Mouse (Mus musculus) brain, adult 2 months (tissue): ENCODE data around the gene Gpc6.

Experiments used
- DNase-seq: peaks from one replicate; pipeline ENCODE4 v3.0.0; 2011; ENCODE audit warnings: low read depth, low spot score

Gpc6 gene

DNA sequence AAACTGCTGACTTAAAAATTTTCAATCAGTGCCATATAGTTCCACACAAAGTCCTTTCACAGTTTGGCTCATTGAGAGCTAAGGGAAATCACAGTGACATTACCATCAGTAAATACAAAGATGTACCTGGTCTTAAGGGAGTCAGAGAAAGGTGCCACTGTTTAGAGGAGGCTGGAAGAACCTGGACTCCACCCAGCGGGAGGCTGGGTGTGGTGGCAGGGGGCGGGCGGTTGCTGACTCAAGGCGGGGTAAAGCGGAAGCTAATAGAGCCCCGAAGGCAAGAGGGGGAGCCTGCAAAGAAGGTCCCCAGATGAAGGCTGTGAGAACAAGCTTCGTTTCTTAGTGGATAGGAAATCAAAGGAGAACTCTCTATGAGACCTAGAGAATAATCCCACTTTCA, 861.5 kb downstream of the Gpc6 start:
- no peak for DNase-seq

DNA sequence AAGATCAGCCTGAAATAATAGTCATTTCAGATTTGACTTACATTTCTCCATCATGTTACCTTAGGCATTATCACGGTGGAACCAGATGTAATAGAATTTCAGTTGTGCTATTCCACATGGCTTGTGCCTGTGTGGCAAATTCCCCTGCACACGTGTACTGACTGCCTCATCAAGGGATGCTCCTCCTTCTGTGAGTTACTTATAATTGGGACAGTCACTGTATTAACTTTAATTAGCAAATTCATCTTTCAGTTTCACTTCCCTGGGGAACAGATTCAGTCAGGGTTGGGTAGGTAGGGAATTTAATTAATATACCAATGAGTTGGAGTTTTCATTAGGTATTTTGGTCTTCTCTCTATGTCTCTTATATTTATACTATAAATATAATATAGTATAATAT, 869.8 kb downstream of the Gpc6 start:
- no peak for DNase-seq

DNA sequence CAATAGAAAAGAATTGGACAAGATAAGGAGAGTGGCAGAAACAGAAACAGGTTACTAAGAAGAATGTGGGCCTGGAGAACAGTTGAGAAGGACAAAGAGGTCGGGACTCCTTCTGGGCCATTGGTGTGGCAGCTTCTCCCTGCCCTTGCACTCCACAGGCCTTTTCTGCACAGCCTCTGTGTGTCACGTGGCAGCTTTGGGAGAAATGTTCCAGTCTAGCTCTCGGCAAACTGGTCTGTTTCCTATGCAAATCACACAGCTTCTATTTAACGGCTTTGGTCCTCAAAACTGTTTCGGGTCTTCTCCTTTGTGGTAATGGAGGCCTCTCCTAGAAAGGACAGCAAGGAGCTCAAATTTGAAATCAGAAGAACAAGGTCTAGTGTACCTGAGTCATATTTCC, 871.5 kb downstream of the Gpc6 start:
- DNase-seq = no peak

DNA sequence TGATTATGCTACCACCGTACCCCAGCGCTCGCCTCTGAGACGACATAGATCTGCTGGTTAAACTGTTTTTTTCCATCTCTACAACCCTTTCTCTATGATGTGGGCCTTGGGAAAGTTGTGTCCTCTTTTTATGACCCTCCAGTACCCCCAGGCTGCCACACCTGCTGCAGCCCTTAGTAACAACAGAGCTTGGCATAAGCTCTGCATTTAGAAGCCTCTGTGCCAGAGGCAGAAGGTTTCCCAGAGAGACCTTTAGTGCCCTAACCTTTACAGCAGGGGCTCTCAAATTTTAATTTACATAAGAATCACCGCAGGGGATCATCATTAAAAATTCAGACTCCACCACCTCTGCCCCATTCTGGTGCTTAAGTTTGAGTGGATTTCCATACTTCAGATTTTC, 875.3 kb downstream of the Gpc6 start:
- DNase-seq = no peak

DNA sequence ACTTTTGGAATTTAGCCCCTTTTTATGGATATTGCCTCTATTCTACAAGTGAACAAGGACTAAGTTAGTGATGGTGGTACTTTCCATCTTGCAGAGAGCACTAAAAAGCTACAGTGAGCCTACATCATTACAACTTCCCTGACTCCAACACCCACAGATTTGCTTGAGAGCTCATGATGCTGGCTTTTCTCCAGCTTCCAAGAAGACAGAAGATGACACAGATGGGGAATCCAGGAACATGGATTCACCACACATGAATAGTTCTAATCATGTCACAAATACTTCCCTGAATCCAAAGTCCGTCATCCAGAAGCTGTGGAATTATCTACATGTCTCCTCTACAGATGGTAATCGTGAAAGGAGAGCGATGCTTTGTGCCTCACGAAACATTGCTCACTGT, 882.7 kb downstream of the Gpc6 start:
- peak; percentile 36 for DNase-seq

DNA sequence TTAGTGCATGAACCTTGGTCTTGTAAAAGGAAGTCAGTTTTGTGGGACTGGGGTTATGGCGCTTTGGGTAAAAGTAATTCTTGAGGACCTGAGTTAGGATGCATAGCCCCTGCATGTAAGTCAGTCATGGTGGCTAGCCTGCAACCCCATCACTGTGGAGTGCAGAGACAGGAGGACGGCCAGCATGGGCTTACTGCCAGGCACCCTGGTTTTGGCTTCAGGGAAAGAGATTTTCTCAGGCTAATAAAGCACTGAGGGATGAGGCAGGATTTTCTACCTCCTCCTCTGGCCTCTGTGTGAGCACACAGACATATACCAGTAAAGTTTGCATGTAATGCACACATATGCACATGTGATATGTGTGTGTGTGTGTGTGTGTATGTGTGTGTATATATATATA, 883.2 kb downstream of the Gpc6 start:
- DNase-seq = no peak

DNA sequence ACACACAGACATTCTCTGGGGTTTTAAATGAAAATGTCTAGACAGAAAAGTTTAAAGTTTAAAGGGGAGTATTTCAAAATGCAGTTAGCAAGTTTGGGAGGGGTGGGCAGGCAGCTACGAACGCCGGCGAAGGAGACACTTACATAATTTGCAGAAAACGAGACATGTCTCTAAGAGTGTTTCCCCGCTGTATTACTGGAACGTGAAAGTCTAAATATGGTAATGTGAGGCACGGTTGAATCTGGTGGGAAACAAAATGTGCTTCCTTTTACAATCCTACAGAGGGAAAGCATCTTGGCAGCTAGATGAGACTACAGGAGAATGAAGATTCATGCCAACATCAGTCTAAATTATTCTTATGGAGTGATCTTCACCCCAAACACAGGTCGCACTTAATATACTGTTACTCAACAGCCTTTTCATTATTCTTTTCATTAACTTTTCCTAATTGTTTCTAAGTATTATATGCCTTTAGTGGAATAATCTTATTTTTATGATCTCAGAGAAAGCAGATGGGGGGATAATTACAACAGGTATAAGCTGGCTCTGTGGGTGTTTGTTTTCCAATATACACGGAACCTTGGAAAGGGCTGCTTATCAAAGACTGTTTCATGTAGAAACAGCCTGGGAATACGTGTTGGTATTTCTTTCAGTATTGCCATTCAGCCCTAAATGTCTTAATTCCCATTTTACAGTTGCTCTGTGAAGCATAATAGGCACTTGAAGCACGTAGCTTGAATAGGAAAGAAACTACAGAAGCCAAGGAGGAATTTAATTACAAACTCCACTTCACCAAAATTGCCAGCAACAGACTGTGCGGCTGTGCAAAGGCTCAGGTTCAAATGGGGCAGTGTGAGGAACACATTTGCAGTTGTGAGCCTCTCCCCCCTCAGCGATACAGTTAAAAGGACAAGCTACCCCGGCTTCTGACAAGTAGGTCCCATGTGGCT, 885.5 kb downstream of the Gpc6 start:
- DNase-seq = peak; percentile 59

DNA sequence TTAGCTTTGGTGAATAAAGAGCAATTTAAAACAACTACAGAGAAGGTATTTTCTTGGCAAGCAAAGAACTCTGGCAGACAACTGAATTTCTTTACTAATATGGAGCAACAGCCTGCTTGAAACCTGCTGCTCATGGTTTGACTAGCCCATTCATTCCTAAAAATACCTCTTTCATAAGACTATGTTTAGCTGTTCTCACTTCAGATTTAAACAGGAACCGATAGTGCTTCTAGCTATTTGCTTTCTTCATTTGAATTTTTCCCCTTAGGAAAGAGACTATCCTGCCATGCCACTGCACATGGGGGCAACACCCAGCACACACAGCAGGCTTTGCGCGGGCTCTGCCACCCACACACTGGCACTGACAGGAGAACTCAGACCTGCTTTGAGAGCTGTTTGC, 888.4 kb downstream of the Gpc6 start:
- peak; percentile 82 for DNase-seq

DNA sequence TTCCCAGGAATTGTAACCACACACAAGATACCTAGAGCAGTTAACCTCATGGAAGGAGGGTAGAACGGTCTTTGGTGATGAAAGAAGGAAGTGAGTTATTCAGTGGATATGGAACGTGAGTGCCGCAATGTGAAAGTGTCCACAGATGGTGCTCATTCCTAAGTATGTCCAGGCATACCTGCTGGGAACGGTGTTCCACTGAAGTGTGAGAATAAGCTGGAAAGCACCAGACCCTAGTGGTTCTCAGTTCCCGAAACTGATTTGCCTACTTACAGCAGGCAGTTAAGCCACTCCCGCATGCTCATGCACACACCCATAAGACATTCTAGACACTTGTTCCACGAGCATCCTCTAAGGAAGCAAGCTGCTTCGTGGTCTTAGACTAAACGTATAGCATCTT, 890.9 kb downstream of the Gpc6 start:
- no peak for DNase-seq

DNA sequence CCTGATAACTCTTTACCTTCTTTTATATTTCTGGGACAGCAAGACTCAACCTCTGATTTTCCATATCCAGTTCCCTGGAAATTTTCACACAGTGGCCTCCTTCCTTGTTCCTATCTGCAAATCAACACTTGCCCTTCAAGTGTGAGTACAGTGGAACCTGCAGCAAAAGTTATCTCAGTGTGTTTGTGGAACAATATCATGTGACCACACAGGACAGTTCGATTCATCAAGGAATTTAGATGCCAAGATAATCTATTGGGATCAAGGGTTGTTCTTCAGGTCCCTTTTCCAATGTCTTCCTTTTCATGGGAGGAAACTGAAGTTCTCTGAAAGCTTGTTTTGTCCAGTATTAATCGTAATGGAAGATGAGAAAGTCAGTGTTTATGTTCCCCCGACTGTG, 891.6 kb downstream of the Gpc6 start:
- DNase-seq = no peak

DNA sequence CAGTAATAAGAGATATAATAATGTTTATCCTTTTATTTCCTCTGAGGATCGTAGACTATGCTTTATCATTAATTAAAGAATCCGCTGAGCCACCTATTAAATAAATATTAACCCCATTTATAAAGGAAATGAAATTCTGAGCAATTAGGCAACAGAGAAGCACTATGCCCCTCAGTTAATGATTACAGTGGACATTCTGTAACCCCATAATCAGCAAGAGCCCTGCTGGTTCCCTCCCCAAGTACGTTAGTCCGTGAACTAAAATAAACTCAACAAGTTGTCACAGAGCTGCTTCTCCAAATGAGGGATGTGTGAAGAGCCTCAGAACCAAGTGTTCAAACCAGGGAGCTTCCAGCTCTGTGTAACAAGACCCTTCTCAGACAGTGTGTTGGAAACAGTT, 892.1 kb downstream of the Gpc6 start:
- DNase-seq = no peak

DNA sequence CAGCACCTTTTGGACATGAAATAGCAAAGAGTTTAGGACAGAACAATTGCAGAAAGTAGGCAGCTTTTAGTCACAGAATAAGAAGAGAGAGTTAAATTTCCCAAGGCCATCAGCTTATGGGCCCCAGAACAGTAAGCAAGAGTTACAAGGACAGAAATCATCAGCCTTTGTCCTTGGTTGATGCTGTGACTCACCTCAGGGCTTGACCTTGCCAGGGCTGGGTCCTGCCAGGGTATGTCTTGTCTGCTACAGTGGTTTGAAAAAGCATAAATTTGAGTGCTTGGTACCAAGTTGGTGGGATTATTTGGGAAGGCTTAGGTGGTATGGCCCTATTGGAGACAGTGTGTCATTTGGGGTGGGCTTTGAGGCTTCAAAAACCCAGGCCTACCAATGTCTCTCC, 899.4 kb downstream of the Gpc6 start:
- no peak for DNase-seq

DNA sequence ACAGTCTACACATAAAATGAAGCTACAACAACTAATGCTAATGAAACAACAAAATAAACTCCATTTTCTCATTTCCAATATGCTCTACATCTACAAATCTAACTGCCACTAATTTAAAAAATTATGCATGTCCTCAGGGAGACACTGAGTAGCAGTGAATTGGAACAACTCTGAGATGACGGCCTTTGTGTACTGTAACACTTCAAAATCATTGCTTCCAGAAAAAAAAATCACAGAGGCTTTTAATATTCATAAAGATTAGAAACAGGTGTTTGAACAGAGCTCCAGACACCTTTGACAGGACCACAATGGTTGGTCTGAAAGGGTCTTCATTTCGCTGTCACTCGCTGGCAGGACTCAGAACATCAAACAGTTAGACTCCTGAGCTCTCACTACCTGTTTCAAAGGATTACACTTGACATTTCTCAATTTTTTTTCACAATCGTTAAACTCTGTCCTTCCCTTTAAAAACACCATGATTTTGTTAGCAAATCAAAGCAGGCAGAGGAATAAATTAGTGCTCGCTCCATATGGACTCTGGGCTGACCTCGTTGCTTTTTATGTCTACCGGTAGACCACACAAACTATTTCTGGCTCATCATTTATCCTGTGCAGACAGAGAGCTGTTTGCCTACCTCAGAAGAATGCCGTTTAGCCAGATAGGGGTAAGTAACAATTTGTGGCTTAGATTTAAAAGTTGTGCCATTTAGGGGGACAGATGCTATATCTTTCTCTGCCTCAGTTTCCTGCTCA, 901.4 kb downstream of the Gpc6 start:
- DNase-seq = peak; percentile 17

DNA sequence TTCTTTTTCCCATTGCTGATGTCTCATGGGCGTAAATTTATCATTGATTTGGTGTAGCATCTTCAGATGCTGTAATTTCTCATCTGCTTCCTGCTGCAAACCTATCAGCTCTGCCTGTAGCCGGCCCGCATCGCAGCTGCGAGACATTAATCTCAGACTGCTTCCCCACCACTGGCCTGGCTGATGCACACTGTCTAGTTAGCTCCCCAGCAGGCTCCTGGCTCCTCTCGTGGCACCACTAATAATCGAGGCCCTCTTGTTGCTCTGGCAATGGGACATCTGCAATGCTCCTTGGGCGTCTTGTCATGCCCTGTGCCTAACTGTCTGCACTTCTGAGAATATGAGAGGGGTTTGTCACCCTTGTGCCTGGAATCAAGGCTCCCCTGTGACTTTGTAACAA, 906.2 kb downstream of the Gpc6 start:
- DNase-seq = no peak

DNA sequence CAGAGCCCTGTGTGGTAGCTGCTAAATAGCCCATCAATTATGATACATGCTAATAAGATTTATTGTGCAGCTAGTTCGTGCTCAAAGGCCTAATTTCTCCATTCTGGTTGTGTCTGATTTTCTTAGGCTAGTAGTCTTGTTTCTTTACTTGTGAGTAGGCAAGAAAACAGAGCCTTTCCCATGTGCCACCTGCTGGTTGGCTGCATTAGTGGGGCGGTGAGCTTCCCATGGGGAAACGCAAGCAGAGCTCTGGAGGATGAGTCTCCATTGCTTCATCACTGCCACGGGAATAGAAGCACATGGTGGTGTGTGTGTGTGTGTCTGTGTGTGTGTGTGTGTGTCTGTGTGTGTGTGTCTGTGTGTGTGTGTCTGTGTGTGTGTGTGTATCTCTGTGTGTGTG, 906.6 kb downstream of the Gpc6 start:
- DNase-seq = peak; percentile 72

DNA sequence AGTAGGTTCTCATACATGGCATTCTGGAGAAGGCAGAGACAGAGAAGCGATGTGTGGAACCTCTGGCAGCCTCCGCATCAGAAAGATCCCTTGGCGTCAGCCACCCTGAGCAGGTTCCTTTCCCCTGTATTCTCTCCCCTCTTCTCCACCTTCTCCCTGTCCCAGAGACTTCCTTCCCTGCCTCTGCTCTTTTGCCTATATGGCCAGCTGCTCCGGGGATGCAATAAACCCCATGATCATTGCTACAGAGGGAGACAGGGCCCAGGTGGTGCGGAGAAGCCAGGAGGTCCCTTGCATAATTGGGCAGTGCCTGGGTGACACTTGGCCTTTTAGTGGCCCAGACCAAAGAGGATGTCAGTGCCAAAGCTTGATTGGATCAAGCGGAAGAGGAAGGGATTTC, 910.4 kb downstream of the Gpc6 start:
- no peak for DNase-seq

DNA sequence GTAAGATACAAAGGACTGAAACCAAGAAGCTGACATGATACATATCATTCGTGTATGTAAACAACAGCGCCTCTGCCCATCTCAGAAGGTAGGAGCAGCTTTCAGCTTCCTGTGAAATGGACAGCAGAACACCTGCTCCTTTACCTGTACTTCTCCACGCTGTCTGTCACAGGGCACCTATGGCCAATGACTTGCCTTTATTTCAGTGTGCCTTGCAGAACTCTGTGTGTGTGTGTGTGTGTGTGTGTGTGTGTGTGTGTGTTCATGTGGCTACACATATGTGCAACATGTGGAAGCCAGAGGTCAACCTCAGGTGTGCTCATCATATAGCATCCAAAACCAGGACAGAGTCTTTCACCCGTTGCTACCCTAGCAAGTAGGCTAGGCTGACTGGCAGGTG, 911.9 kb downstream of the Gpc6 start:
- DNase-seq = no peak

DNA sequence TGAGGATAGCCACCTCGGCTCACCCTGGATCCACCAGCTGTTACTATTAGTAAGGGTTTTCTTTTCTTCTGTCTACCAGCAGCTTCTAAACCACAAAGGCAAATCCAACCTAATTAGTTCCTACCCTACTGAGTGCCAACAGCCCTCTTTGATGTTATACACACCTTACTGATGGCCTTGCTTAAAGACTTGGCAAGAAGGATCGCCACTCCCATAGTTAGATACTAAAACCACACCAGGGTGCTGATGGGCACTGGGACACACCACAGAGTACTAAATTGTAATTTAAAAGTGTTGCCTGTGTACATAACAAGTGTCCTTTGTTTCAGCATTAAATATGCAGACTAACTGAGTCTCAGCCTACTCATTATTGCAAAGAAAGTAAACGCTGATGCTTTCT, 912.6 kb downstream of the Gpc6 start:
- no peak for DNase-seq

DNA sequence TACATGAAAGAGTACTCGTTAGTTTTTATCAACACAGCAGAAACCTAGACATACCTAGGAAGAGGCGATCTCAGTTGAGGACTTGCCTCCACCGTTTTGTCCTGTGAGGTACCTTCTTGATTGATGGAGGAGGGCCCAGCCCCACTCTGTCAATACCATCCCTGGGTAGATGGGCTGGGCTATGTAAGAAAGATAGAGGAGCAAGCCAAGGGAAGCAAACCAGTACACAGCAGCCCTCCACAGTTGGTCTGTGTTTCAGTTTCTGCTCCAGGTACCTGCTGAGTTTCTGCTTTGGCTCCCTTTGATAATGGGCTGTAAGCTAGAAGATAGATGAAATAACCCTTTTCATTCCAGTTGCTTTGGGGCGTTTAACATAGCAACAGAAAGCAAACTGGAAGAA, 916.1 kb downstream of the Gpc6 start:
- DNase-seq = no peak

DNA sequence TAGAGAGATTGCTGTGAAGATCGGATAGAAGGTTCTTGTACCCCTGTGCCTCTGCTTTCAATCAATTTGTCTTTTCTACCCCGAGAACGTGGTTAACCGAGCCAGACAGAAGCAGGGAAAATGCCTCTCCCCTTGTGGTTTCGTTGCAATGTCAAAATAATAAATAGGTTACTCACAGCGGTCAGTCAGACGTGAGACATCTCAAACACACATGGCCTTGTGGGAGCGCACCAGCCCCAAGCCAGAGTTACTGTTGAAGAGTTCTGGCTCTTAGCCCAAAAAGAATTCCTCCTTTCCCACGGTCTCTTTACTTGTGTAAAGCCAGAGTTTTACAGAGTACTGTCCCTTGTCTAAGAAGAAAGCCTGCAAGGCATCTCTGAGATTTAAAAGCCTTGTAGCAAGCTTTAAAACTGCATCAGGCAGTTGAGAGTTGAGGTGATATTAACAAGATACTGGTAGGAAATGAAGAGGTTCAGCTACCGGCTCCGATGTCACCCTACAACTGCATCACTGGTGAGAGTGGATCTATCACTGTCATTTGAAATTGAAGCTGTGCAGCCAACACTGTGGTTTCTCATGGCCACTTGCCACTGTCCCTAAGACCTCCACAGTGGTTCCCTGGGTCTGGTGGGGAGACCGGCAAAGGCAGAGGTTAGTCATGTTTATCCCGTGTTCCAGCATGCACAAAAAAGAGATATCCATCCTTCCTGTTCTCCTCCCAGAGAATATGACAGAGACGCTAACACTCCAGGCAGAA, 916.9 kb downstream of the Gpc6 start:
- no peak for DNase-seq

DNA sequence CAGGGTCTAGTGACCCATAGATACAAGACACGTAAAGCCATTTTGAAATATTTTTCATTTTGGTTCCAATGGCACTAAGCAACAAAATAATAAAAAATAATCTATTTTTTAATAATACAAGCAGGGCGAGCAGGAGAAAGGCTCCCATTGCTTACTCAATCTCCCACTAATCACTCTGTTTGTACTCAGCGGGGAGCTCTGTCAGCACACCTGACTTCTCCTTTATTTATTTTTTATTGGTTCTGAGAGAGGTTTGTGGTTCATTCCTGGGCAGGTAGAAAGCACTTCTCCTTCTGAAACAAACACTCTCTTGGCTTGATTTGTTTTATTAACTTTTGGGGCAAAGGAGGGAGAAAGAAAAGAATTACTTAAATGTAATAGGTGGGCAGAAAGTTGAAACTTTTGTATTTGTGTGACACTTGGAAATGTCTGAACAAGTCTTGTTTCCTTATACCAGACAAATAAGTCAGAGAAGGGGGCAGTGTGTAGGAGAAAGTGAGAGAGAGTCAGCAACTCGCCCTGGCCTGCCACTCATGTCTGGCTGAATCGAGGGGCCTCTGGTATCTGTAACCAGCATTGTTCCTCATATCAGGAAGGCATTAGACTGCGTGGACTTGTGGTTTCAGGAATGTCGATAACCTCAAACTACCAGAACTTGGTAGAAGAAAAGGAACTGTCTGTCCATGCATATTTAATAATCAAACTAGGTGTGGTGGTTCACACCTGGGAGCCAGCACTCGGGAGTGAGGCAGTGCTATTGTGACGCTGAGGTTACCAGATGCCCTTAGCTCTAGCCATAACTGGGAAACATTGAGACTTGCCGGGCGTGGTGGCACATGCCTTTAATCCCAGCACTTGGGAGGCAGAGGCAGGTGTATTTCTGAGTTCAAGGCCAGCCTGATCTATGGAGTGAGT, 924.7 kb downstream of the Gpc6 start:
- no peak for DNase-seq
